Mouse (Mus musculus): ENCODE measurements around the gene Gabrd.
"Not testable (repeated sequence)": the region's sequence is repeated elsewhere in the genome, so short reads cannot be mapped to it uniquely, and the experiment has no call there.

Gene Gabrd

DNA sequence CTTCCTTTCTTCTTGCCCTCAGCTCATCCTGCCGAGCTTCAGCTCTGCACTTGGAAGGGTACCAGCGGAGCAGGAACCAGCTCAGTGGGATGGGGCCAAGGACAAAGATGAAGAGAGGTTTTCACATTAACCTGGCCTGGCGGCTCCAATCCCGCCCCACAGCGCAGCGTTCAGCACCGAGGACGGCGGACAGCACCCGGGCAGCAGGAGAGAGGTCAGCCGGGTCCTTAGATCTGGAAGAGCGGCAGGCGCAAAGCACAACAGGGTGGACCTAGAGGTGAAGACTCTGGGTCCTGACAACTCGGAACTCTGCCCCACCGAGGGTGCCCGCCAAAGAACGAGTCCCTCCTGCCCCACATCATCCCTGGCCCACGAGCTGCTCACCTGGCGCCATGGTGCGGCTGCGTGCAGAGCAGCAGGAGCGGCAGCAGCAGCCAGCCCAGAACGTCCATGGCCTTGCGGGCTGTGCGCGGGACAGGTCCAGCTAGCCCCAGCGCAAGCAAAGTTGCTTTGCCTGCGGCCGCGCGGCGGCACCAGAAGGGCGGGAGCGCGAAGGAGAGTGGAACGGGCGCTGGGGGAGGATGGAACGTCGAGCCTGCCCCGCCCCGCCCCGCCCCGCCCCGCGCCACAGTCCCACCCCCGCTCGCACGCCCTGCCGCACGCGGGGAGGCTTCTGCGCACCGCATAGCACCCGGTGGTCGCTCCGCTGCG is at the start of gene Gabrd:
Gene Gabrd, minus strand, starts transcription at position 602 of the 711 bp plus-strand sequence.
- DNase-seq, result peak; percentile 68

DNA sequence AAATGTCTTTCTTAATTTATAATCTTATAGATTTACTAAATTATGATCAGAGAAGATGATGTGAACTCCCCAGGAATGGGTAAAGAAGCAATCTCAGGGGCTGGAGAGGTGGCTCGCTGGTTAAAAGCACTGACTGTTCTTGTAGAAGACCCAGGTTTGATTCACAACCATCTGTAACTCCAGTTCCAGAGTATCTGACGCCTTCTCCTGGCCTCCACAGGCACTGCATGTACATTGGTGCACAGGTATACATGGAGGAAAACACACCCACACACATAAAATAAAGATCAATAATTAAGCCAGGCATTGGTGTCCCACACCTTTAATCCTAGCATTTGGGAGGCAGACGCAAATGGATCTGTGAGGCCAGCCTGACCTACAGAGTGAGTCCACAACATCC is 44.9 kb upstream of the Gabrd start:
- no peak for DNase-seq

DNA sequence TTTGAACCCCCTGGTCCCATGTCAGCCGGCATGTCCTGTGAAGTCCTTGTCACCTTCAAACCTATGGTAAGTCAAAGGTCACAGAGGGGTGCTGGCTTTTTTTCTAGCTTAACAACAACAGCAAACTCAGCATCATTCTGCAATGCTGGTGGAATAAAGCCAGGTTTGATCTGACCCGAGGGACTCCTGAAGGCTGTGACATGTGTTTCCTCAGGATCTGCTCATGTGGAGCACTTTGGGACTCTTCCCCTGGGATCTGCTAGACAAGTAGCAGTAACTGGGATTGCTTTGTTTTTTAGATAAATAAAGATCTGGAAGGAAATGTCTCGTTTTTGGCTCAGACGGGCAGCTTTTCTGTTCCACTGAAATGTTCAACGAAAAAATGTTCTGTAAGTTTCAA is 36.1 kb upstream of the Gabrd start:
- no peak for DNase-seq

DNA sequence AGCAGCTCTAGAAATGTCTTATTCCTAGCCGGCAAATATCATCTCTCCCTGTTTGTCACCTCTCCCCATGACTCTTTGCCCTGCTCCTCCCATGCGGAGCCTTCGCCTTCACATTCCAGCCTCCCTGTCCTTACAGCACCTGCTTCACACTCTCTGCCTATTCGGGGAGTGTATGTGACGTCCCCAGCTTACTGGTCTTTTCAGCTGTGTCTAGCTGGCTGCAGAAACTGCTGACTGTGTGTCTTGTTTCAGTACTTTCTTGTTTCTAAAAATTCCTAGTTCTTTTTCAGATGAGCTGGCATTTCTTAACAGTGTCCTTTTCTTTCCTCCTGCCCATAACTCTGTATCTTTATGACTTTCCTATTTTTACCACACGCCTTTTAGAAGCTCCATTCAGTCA is 34.4 kb upstream of the Gabrd start:
- no peak for DNase-seq

DNA sequence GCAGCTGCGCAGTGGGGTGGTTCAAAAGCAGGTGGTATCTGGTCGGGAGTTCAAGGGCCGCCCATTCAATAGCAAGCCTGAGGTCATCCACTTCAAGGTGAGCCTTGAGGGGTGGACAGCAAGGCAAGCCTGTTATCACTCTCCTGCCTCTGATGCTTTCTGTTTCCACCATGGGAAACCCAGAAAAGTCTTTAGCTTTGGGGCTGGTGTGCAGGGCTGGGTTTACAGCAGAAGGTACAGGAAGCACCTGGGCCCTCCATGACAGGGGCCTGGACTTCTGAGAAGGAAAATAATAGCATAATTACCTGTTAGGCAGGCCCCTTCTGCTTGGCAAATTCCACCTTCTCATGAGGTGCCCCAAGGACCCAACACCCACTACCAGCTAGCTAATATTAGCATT is 31.3 kb upstream of the Gabrd start:
- DNase-seq, result no peak

DNA sequence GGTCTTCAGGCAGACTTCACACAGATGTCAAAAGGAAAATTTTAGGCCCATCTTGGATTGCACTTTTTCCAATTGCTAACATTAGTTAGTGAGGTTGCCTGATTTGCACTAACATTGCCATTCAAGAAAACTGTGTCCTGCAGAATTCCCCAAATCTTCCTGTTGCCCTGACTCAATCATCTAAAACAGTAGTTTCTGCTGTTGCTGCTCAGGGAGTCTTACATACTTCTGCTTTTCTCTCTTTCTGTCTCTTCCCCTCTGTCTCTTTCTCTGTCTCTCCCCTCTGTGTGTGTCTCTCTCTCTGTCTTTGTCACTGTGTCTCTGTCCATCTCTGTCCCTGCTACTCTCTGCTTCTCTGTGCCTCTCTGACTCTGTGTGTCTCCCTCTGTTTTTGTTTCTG is 30.5 kb upstream of the Gabrd start:
- DNase-seq, result no peak

DNA sequence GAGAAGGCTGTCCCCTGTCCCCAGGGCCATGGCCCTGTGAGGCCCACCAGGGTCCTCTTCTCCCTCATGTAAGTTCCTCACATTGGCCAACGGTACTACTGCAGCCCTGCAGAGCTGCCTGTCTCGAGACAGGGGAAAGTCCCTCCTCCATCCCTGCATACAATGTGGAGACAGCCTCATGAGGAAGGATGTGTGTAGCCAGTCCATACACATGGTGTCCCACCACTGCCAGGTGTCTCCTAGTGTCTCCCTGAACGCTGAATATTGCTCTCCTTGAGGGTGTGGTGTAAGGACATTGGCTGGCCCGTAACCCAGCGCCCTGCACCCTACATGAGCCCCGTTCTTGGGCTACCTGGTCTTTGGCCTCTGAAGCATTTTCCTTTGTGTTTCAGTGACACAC is 28.4 kb upstream of the Gabrd start:
- DNase-seq, result no peak

DNA sequence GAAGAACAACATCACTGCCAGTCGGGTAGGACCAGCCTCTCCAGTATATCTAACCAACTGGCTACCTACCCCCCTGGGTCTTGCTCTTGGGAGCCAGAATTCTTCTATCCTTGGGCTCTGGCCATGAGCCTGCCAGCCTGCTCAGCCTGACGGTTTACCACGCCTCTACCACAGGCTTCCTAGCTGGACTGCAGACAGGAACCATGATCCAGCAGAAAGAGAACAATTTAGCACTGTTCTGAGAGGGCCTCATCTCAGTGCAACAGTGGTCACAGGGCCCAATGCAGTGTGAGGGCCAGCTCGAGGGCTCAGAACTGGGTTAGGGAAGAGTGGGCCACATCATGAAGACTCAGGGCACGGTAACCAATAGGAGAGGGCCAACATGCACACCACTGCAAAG is 26.1 kb upstream of the Gabrd start:
- DNase-seq, result no peak

DNA sequence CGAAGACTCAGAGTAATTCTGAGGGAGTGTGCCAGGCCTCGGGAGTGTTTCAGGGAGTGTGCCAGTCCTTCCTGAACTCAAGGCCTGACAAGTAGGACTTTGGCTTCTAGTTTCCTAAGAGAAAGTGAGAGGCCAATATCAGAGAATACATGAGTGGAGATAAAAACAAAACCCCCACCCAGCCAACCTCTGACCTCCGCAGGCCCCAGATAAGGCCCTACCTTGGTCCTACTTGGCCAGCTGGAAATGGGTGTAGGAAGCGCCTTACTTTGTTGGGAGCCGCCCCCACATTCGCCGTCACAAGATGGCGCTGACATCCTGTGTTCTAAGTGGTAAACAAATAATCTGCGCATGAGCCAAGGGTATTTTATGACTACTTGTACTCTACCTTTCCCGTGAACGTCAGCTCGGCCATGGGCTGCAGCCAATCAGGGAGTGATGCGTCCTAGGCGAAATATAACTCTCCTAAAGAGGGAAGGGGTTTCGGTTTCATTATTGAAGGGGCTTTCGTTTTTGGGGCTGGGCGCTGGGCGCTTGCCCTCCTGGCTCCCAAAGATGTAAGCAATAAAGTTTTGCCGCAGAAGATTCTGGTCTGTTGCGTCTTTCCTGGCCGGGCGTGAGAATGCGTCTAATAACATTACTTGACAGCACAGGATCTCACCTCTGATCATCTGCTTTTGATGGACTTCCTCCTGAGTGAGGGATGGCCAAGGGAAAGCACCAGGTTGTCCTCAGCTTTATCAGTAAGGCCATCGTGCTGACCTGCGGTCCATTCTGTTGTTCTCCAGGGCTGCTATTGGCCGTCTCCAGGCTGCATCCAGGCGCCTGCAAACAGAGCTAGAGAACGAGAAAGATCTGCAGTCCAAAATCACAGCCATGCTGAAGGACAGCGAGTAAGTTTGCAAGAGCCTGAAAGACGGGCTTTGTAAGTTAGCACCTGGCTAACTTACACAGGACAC is 23.8 kb upstream of the Gabrd start:
- not testable (repeated sequence) for DNase-seq

DNA sequence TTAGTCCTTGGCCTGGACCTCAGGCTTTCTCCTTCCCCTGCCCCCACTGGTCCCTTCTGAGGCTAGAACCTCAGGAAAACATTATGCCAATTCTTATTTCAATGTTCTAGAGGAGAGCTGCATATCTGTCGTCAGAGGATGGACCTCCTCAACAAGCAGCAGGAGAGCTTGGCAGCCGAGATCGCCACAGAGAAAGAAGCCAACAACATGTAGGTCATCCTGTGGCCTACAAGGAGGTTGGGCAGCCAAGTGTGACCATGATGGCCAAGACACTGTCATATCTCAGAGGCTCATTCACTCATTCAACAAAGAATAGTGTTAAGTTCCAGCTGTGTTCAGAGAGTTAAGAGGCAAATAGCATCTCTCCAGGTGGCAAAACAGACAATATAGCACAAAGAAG is 22.2 kb upstream of the Gabrd start:
- DNase-seq, result no peak

DNA sequence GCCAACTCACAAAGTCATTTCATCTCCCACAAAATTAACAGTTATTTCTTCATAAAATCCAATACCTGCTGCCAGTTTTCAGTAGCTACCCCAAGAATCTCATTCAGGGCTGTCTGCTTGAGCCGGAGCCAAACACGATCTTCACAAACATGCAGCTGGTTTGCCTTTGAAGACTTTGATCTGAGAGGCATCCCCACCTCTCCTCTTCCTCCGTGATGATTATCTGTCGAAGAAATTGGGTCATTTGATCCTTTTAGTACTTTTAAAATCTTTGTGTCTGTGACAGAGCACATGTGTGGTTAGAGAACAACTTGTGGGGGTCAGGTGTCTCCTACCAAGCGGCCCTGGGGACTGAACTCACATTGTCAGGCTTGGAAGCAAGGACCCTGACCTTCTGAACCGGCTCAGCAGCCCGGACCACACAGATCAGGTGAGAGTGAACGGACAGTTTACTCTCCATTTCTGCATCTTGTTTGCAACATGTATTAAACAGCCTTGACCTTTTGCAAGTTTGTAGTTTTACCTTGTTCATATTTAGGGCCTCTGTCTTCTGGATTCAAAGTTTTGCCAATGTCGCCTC is 16.8 kb upstream of the Gabrd start:
- DNase-seq, result no peak

DNA sequence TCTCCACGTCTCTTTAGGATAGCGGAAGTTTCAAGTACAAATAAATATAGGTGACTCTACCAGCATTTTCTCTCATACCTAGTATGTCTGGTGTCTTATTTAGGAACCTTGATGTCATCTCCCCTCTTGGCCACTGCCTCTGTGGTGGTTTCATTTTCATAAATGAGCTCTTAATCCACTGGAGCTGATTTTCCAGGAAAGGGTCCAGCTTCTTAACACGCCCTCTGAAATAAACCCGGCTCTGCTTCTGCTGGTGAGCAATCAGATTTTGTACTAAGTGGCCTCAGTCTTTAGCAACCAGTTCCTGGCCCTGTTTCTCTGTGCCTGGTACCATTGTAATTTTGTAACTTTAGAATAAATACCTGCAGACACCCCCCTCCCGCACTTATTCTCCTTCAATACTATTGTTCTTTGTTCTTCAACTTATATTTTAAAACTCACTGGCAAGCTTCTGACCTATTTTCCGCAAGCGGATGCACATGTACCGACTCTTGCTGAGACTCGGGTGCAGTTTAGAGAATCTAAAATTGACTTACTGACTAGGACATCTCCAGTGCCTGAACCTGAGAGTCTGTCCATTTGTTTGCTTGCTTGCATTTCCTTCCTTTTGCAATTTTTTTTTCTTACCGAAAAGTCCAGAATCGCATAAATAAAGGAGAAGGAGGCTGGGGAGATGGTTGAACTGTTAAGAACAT is 15.9 kb upstream of the Gabrd start:
- DNase-seq, result no peak

DNA sequence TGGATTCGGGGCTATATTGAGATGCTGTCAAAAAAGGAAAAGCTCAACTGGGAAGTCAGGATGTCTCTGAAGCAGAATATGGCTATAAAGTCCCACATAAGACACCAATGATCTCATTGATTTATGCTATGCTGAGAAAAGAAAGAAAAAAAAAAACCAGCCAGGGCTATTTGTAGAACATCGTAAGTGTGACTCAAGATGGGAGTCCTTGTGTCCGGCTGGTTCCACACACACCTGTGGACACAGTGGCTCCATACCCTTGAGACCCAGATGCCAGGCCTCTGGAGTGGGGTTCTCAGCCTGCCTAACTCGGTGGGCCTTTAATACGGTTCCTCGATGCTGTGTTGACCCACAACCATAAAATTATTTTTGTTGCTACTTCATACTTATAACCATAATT is 14.2 kb upstream of the Gabrd start:
- no peak for DNase-seq

DNA sequence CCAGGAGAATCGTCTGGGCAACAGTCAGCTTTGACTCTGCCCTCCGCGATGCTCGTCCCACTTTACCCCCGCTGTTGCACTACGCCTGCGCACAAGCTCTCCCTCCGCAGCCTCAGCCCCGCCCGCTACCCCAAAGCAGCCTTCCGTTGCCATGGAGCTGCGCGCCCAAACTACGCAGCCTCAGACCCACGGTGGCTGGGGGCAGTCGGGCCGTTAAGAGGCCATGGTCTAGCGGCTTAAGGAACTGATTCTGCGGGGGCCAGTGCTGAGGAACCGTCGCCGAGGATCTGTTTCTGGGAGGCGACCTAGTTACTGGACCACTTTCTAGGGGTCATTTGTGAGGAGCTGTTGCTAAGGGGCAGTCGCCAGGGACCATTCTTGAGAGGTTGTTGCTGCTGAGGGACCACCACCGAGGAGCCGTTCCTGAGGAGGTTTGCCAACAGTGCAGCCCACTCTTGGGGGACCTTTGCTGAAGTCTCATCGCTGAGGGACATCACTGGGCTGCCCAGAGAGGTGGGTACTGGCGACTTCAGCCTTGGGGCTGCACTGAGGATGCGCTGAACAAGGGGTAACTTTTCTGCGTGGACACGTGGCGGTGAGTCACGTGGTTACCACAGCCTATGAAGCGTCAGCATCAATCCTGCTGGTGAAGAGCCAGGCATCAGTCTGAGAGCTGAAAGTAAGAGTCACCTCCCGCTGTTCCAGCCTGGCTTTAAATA is 11.3 kb upstream of the Gabrd start, which contains the start of gene Cfap74:
Gene Cfap74, plus strand, starts transcription at position 133 of the 719 bp plus-strand sequence.
- DNase-seq, result peak; percentile 88

DNA sequence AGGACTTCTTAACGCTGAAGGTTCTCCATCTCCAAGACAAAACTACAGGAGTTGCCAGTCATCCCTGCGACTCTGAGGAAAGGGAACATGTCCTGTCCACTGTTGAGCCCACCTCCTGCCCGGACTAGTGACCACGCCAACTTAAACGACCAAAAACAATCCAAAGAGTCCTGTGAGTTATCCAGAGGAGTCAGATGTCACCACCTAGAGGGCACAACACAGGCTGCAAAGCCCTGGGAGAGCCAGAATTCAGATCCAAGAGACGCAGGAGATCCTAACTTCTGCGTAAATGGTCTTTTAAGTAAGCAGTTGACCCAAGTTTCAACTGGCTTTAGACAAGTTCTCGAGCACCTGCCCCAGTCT is 10.8 kb upstream of the Gabrd start:
- no peak for DNase-seq

DNA sequence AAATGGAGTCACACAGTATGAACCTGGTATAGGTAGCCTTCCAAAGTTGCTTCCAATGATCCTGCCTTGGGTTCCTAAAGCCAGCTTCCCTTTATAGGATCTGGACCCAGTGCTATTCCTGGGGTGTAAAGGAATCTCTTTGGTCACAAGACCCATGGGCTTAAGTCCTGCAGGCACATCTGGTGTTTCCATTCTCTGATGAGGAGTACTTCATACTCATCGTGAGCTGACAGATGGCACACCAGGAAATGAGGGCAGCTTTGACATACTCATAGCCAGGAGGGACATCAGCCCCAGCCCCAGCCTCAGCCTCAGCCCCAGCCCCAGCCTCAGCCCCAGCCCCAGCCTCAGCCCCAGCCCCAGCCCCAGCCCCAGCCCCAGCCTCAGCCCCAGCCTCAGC is 4.6 kb upstream of the Gabrd start:
- no peak for DNase-seq

DNA sequence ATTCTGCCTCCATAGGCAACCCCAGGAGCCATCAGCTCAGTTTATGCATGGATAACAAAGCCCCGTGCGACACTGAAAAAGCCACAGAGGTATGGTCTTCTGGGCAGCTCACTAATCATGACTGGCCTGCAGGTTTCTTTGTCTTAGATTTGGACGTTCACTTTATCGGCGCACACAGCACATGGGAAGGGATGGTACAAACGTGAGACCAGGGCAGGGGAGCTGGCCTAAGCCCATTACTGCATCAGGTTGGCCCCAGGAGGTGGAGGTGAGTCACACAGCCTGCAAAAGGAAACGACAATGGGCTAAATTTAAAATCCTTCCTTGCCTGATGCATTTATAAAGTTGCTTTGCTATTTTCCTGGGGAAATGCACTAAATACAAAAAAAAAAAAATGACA is 3.2 kb upstream of the Gabrd start:
- no peak for DNase-seq

DNA sequence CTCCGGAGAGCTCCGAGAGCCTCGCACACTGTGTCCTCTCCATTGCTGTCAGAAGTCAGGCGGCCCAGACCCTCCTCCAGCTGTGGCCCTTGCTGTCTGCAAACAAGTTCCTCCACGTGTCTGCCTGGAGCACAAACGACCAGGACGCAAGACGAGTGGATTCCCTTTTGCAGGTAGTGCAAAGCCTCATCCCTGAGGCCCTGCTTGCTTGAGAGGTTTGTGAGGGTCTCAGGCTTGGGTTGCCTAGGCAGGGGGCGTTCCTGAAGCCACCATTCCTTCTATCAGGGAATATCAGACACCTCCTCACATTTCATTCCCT is 269 bp upstream of the Gabrd start:
- no peak for DNase-seq

DNA sequence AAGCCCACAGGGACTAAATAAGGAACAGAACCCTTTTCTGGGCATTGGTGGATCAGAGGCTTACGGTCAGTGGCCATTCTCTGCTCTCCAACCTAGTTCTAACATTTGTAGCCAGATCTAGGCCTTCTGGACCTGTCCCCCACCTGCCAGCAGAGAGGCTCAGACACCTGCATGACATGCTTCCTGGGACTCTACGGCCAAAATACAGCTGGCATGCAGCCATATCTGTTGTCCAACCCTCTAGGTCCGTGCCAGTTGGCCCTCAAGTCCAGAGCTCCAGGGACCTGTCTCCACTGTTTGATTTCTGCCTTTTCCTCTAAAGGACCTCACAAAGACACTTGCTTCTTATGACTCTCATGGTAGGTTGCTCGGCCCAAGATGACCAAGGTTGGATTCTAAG is 1.2 kb downstream of the Gabrd start:
- no peak for DNase-seq

DNA sequence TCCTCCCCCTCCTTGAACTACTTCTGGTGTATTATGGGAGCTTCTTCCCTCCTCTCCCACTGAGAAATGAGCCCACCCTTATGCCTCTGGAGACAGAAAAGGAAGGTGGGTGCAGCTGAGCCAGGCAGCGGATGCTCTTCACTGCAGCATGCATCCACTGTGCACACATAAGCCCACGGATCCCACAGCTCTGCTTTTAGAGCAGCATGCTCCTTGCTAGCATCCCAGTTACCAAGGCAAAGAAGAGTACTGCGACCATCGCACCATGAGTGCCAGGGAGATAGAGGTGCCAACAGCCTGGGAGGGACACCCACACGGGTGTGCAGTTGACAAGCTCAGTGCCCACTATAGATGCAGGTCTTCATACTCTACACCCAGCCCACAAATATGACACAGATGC is 2.4 kb downstream of the Gabrd start:
- DNase-seq, result peak; percentile 56

DNA sequence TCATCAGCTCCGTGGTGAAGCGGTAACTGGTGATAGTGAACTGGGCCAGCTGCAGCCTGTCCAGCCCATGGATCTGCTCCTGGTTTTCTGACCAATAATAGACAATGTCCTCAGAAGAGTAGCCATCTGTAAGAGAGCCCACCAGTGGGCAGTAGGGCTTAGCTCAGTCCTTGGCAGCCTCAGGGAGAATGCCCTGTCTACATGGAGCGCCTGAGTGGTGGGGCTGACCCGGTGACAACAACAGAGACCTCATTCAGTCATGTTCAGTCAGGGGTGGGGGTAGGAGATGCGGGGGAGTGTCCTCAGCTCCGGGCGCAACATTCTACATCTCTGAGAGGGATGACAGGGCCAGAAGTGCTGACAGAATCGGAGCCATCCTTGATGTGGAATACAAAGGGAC is 10.7 kb downstream of the Gabrd start:
- DNase-seq, result no peak

DNA sequence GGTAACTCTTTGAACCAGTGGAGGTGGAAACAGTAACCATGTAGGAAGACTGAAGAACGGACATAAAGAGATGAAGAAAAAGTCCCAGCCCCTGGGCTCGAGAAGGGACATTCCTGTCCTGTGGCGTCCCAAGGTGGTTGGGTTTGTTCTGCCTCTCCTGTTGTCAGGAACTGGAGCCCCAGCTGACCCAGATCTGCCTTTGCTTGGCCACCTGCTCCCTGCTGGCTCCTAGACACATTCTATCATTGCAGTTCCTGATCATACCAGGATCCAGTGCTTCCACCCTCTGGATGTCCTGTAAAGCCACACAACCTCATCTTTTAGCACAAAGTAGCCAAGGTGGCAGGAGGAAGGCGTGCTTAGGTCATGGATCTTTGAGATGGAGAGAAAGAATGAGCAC is 14.6 kb downstream of the Gabrd start:
- DNase-seq, result no peak

DNA sequence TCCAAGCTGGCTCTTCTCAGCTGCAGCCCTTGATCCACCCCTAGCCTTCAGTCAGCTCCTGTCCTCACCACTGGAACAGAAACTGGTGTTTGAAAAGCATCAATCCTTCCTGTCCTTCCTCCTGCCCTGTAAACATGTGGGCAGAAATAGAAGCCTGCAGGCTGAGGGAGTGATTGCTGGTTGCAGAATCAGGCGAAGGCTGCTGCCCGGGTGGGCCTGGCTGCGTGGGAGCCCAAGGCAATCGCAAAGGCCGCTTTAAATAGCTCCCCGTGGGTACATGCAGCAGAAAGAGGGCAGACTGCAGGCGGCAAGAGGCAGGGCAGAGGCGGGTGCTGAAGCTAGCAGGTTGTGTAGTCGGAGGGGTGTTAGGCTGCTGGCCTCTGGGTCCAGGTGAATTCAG is 15.2 kb downstream of the Gabrd start:
- peak; percentile 70 for DNase-seq

All from right cerebral cortex, postnatal 25 days (tissue).